Mouse (Mus musculus) liver, adult 2 months (tissue): ENCODE data around the gene Gm16223. TPM values are rescaled to one million over a fixed set of nuclear protein-coding genes. Genes with fewer than 3 reads are reported as not detected.

ENCODE experiments used
- DNase-seq: peaks from one replicate; pipeline ENCODE4 v3.0.0-alpha.2; 2011; ENCODE audit warnings: low read depth, low spot score; ENCODE audit errors: extremely low read depth
- H3K27ac ChIP-seq: fragments of 200-500 bp; replicated peaks from 2 replicates; pipeline ENCODE4 v1.5.1; 2012; ENCODE audit warnings: low read depth, mild to moderate bottlenecking, control low read depth, inconsistent platforms, low read length; ENCODE audit not compliant: insufficient read depth
- H3K27me3 ChIP-seq: fragments of 200-500 bp; 2 replicates; pipeline ENCODE4 v1.6.1; 2012; ENCODE audit warnings: mild to moderate bottlenecking, moderate library complexity, low read length, inconsistent platforms; ENCODE audit not compliant: control insufficient read depth, insufficient read depth
- H3K36me3 ChIP-seq: fragments of 200-500 bp; 2 replicates; pipeline ENCODE4 v1.6.1; 2012; ENCODE audit warnings: low read length, inconsistent platforms; ENCODE audit not compliant: control insufficient read depth, insufficient read depth
- H3K4me1 ChIP-seq: fragments of 200-500 bp; 2 replicates; pipeline ENCODE4 v1.6.1; 2011; ENCODE audit warnings: low read length; ENCODE audit not compliant: control insufficient read depth, insufficient read depth
- H3K4me3 ChIP-seq: fragments of 200-500 bp; 2 replicates; pipeline ENCODE4 v1.5.1; 2011; ENCODE audit warnings: low read depth, mild to moderate bottlenecking, control low read depth, low read length, moderate library complexity; ENCODE audit not compliant: insufficient read depth
- H3K79me2 ChIP-seq: fragments of 200-500 bp; 2 replicates; pipeline ENCODE4 v1.6.1; 2012; ENCODE audit warnings: inconsistent platforms, mild to moderate bottlenecking, low read length, moderate library complexity; ENCODE audit not compliant: control insufficient read depth, insufficient read depth
- H3K9ac ChIP-seq: fragments of 200-500 bp; 2 replicates; pipeline ENCODE4 v1.6.1; 2012; ENCODE audit warnings: low read depth, mild to moderate bottlenecking, control low read depth, inconsistent platforms, low read length
- CTCF ChIP-seq: fragments of 200-500 bp; IDR thresholded peaks from 2 replicates; pipeline ENCODE4 v1.5.1; 2011; ENCODE audit warnings: low read depth, low read length, control low read depth
- POLR2A ChIP-seq: fragments of 200-500 bp; IDR thresholded peaks from 2 replicates; pipeline ENCODE4 v1.6.1; 2011; ENCODE audit warnings: low read length, control low read depth; ENCODE audit not compliant: insufficient read depth; ENCODE audit errors: extremely low read depth
- WGBS: fragments of 180-500 bp; shearing (Covaris S2); methylation state at CpG from one replicate; pipeline ENCODE4 v1.1.7; 2018; 5-methylcytosine and 5-hydroxymethylcytosine counted together
- polyA plus RNA-seq: library from polyadenylated mRNA; depleted of rRNA; stranded (reverse); fragments of >200 nt; gene quantifications from 2 replicates; pipeline ENCODE4 v1.2.3, GENCODE M21; 2012; rRNA removed
- total RNA-seq: library from RNA; depleted of rRNA; stranded (reverse); fragments of >200 nt; gene quantifications from 2 replicates; pipeline ENCODE4 v1.2.3, GENCODE M21; 2014; rRNA removed

Gm16223 gene
- total and polyA plus RNA-seq, 2 experiments: not detected

DNA sequence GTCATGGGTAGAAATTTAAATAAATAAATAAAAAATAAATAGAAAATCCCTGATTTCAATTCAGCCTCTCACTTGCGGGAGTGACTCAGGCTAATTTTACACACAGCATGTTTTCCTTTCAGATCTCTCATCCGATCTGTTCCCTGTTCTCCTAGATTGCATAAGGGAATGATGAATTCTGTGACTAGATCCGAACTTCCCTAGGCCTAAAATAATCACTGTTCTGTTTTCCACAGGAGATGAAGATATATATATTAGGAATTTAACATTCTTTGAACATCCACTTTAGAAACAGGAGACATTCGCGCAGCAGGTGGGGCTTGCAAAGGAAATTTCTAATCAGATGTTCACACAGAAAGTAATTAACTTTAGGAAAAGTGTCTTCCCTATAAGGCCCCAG lies 171.5 kb downstream of the Gm16223 start:
- no peak for TF ChIP-seq POLR2A
- TF ChIP-seq CTCF: no peak
- Histone ChIP-seq H3K9ac (no peak overlapping the region), H3K4me3 (no peak overlapping the region), H3K27me3 (no peaks in the 10 kb centered on the region), H3K27ac (no peak overlapping the region), H3K79me2 (no peaks in the 10 kb centered on the region), H3K4me1 (no peaks in the 10 kb centered on the region), H3K36me3 (no peaks in the 10 kb centered on the region)
- 65% methylated on average over 5 of the region's 5 CpGs for WGBS
- no peak for DNase-seq

GRCm38 (mm10) chr5:42239806-42240205 lies 172.0 kb downstream of the Gm16223 start:
- Histone ChIP-seq H3K9ac (no peak overlapping the region), H3K27me3 (no peaks in the 10 kb centered on the region), H3K27ac (no peak overlapping the region), H3K79me2 (no peaks in the 10 kb centered on the region), H3K36me3 (no peaks in the 10 kb centered on the region), H3K4me3 (no peak overlapping the region), H3K4me1 (no peaks in the 10 kb centered on the region)
- no peak for DNase-seq
- no peak for TF ChIP-seq CTCF
- no peak for TF ChIP-seq POLR2A

DNA sequence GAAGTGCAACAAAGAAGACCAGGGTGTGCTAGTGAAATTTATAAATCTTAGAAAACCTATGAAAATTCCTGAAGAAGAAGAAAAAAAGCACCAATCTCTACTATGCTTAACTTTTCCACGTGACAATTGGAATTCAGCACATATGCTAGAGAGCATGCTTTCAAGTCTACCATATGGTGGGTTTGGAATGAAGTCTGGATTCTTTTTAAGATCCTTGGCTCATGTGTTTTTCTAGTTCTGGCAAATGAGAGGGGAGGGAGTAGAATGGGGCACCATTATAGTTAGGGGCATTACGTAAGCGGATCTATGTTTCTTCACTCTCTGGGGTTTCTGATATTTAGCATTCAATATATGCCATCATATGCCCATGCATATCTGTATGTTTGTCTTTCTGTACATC lies 182.6 kb downstream of the Gm16223 start:
- DNase-seq: no peak
- Histone ChIP-seq H3K79me2 (no peaks in the 10 kb centered on the region), H3K27me3 (no peaks in the 10 kb centered on the region), H3K36me3 (no peaks in the 10 kb centered on the region), H3K9ac (no peak overlapping the region), H3K4me1 (no peaks in the 10 kb centered on the region), H3K4me3 (no peak overlapping the region), H3K27ac (no peak overlapping the region)
- 85% methylated on average over 3 of the region's 3 CpGs for WGBS
- TF ChIP-seq POLR2A (no peak), CTCF (no peak)

Other genes starting within 250 kb of the Gm16223 start
- gene Bod1l, start 223.6 kb upstream of the Gm16223 start, total RNA-seq: 7.2 and 9.3 TPM in 2 replicates
- gene Bod1l, start 223.6 kb upstream of the Gm16223 start, polyA plus RNA-seq: 1.2 and 1.5 TPM in 2 replicates